Mouse (Mus musculus) small intestine, adult 2 months (tissue): ENCODE measurements around the gene Crlf1.

Experiments used
- CTCF ChIP-seq: fragments of 200-500 bp; IDR thresholded peaks from 2 replicates; pipeline ENCODE4 v1.5.1; 2012; ENCODE audit warnings: low read depth, mild to moderate bottlenecking, control low read depth, inconsistent platforms, low read length, moderate library complexity, mixed read lengths; ENCODE audit not compliant: insufficient replicate concordance, insufficient read length; ENCODE audit errors: extremely low read depth
- POLR2A ChIP-seq: fragments of 200-500 bp; IDR thresholded peaks from 2 replicates; pipeline ENCODE4 v1.6.1; 2012; ENCODE audit warnings: low read depth, mild to moderate bottlenecking, control low read depth, inconsistent platforms, low read length, moderate library complexity

GRCm38 (mm10) chr8:70552836-70553235 lies 59.9 kb downstream of the Crlf1 start:
- TF ChIP-seq CTCF (no peak), POLR2A (no peak)
